Mouse (Mus musculus) ES-Bruce4 (cell line): ENCODE results near the gene Sarm1. TPM values are rescaled to one million over a fixed set of nuclear protein-coding genes. Genes with fewer than 3 reads are reported as not detected.

ENCODE experiments used
- H3K27ac ChIP-seq: 2 replicates; pipeline ENCODE4 v1.5.1; 2012; ENCODE audit warnings: low read length, inconsistent platforms; ENCODE audit not compliant: insufficient read depth
- H3K27me3 ChIP-seq: 2 replicates; pipeline ENCODE4 v1.6.1; 2012; ENCODE audit warnings: mild to moderate bottlenecking, low read length, inconsistent platforms; ENCODE audit not compliant: control insufficient read depth, poor library complexity, insufficient read depth, severe bottlenecking
- H3K36me3 ChIP-seq: 2 replicates; pipeline ENCODE4 v1.6.1; 2012; ENCODE audit warnings: inconsistent platforms, mild to moderate bottlenecking, low read length, moderate library complexity; ENCODE audit not compliant: control insufficient read depth, poor library complexity, insufficient read depth, severe bottlenecking
- H3K4me1 ChIP-seq: one replicate; pipeline ENCODE4 v1.8.1; 2011; ENCODE audit warnings: low read length; ENCODE audit not compliant: control insufficient read depth, insufficient read depth
- H3K4me3 ChIP-seq: 2 replicates; pipeline ENCODE4 v1.5.1; 2011; ENCODE audit warnings: low read depth, mild to moderate bottlenecking, low read length
- H3K9ac ChIP-seq: 2 replicates; pipeline ENCODE4 v1.6.1; 2012; ENCODE audit warnings: low read depth, mild to moderate bottlenecking, inconsistent platforms; ENCODE audit not compliant: poor library complexity, severe bottlenecking
- H3K9me3 ChIP-seq: replicated peaks from 2 replicates; pipeline ENCODE4 v1.6.1; 2012; ENCODE audit warnings: mild to moderate bottlenecking, low read length, inconsistent platforms; ENCODE audit not compliant: control insufficient read depth, poor library complexity, insufficient read depth, severe bottlenecking
- CTCF ChIP-seq: IDR thresholded peaks from one replicate; pipeline ENCODE4 v1.8.1; 2011; ENCODE audit warnings: low read depth, low read length
- EP300 ChIP-seq: IDR thresholded peaks from 2 replicates; pipeline ENCODE4 v1.6.1; 2011; ENCODE audit warnings: low read depth, low read length; ENCODE audit not compliant: insufficient read depth
- POLR2A ChIP-seq: IDR thresholded peaks from one replicate; pipeline ENCODE4 v1.8.1; 2011; ENCODE audit warnings: low read length; ENCODE audit not compliant: insufficient read depth
- polyA plus RNA-seq: library from polyadenylated mRNA; stranded (reverse); fragments of >200 nt; gene quantifications from 2 replicates; pipeline ENCODE4 v1.2.4, GENCODE M21; 2011; ENCODE audit warnings: low read depth; ENCODE audit not compliant: missing spikeins, insufficient read depth, insufficient read length

Sarm1 gene
- polyA plus RNA-seq, 1 experiment = 2.0 TPM

- Histone ChIP-seq H3K4me1 (no peaks in the 10 kb centered on the region), H3K36me3 (peaks cover 83% of the 10 kb centered on the region), H3K27me3 (no peaks in the 10 kb centered on the region), H3K4me3 (no peak overlapping the region), H3K27ac (no peak overlapping the region), H3K9me3 (no peaks in the 10 kb centered on the region), H3K9ac (no peak overlapping the region)
- TF ChIP-seq CTCF = no peak
- TF ChIP-seq EP300 = no peak
- no peak for TF ChIP-seq POLR2A
Measured at GRCm38 (mm10) chr11:78524838-78525237, 27.3 kb upstream of the Sarm1 start.

GRCm38 (mm10) chr11:78523241-78523955 lies 25.8 kb upstream of the Sarm1 start:
- no peak overlapping the region for H3K9ac ChIP-seq
- H3K9me3 ChIP-seq = no peaks in the 10 kb centered on the region
- no peaks in the 10 kb centered on the region for H3K27me3 ChIP-seq
- no peak overlapping the region for H3K4me3 ChIP-seq
- H3K4me1 ChIP-seq = no peaks in the 10 kb centered on the region
- peaks cover 89% of the 10 kb centered on the region for H3K36me3 ChIP-seq
- TF ChIP-seq EP300 = no peak
- no peak for TF ChIP-seq CTCF
- TF ChIP-seq POLR2A = no peak
- no peak overlapping the region for H3K27ac ChIP-seq

GRCm38 (mm10) chr11:78522481-78522997 lies 25.0 kb upstream of the Sarm1 start:
- no peak overlapping the region for H3K9ac ChIP-seq
- TF ChIP-seq POLR2A = no peak
- no peak for TF ChIP-seq CTCF
- no peak for TF ChIP-seq EP300
- H3K9me3 ChIP-seq = no peaks in the 10 kb centered on the region
- H3K27me3 ChIP-seq = no peaks in the 10 kb centered on the region
- no peaks in the 10 kb centered on the region for H3K4me1 ChIP-seq
- no peak overlapping the region for H3K4me3 ChIP-seq
- H3K36me3 ChIP-seq = peaks cover 88% of the 10 kb centered on the region
- no peak overlapping the region for H3K27ac ChIP-seq

GRCm38 (mm10) chr11:78521880-78522279 lies 24.3 kb upstream of the Sarm1 start:
- H3K9ac ChIP-seq = no peak overlapping the region
- no peak for TF ChIP-seq POLR2A
- no peak for TF ChIP-seq EP300
- TF ChIP-seq CTCF = no peak
- H3K4me1 ChIP-seq = no peaks in the 10 kb centered on the region
- no peak overlapping the region for H3K4me3 ChIP-seq
- H3K27ac ChIP-seq = no peak overlapping the region
- no peaks in the 10 kb centered on the region for H3K27me3 ChIP-seq
- H3K36me3 ChIP-seq = peaks cover 82% of the 10 kb centered on the region
- H3K9me3 ChIP-seq = no peaks in the 10 kb centered on the region

GRCm38 (mm10) chr11:78518931-78519330 lies 21.4 kb upstream of the Sarm1 start:
- peaks cover 80% of the 10 kb centered on the region for H3K36me3 ChIP-seq

More at GRCm38 (mm10) chr11:78518931-78519330, 21.4 kb upstream of the Sarm1 start:
- TF ChIP-seq EP300 = no peak
- no peak for TF ChIP-seq POLR2A
- TF ChIP-seq CTCF = no peak
- Histone ChIP-seq H3K27me3 (no peaks in the 10 kb centered on the region), H3K27ac (0 out of 2 replicates have a peak overlapping the region, but pooled peaks have one; percentile 18), H3K9ac (no peak overlapping the region), H3K4me3 (no peak overlapping the region), H3K9me3 (no peaks in the 10 kb centered on the region), H3K4me1 (no peaks in the 10 kb centered on the region)
